Mouse (Mus musculus): ENCODE measurements around the gene Fmo4. TPM values are rescaled to one million over a fixed set of nuclear protein-coding genes. Genes with fewer than 3 reads are reported as not detected.

Gene Fmo4
- polyA plus RNA-seq, 1 experiment from 2014 or later = 0.33 TPM

Other genes starting within 250 kb of the Fmo4 start
- gene Vamp4, start 243.5 kb downstream of the Fmo4 start, polyA plus RNA-seq (2014; fragmentation: Nextera tagmentation; extraction: Ambion mirVana) = 71.3 and 72.0 TPM in 2 replicates
- 0.13 TPM in 1 of 2 replicates, not detected in the other for gene Myoc, start 174.8 kb downstream of the Fmo4 start, polyA plus RNA-seq (2014; fragmentation: Nextera tagmentation; extraction: Ambion mirVana)
- not detected in 2 replicates for gene Myocos, start 155.8 kb downstream of the Fmo4 start, polyA plus RNA-seq (2014; fragmentation: Nextera tagmentation; extraction: Ambion mirVana)
- 165 TPM in 2 replicates for gene Prrc2c, start 73.4 kb downstream of the Fmo4 start, polyA plus RNA-seq (2014; fragmentation: Nextera tagmentation; extraction: Ambion mirVana)
- 15.7 and 29.0 TPM in 2 replicates for gene Fmo1, start 52.6 kb upstream of the Fmo4 start, polyA plus RNA-seq (2014; fragmentation: Nextera tagmentation; extraction: Ambion mirVana)
- gene Fmo2, start 84.8 kb upstream of the Fmo4 start, polyA plus RNA-seq (2014; fragmentation: Nextera tagmentation; extraction: Ambion mirVana) = not detected in 2 replicates
- gene Fmo6, start 123.5 kb upstream of the Fmo4 start, polyA plus RNA-seq (2014; fragmentation: Nextera tagmentation; extraction: Ambion mirVana) = not detected in 2 replicates
- not detected in 2 replicates for gene Fmo3, start 170.6 kb upstream of the Fmo4 start, polyA plus RNA-seq (2014; fragmentation: Nextera tagmentation; extraction: Ambion mirVana)